Mouse (Mus musculus) liver, postnatal 0 days (tissue): Measurements from ENCODE around the gene Ppwd1. TPM values are rescaled to one million over a fixed set of nuclear protein-coding genes. Genes with fewer than 3 reads are reported as not detected.
A peak's percentile ranks its signal among the peaks of the same experiment; 100 is the strongest.
"Not testable (repeated sequence)": the region's sequence is repeated elsewhere in the genome, so short reads cannot be mapped to it uniquely, and the experiment has no call there.

Experiments
- ATAC-seq: fragments of 200-750 bp; cut with Nextera tagmentation; 2 replicates; pipeline ENCODE4 v1.8.0; 2017; ENCODE audit warnings: mild to moderate bottlenecking, moderate library complexity
- DNase-seq: peaks from one replicate; pipeline ENCODE4 v3.0.0-alpha.2; 2016
- H3K27ac ChIP-seq: fragments of 300-500 bp; sonication (generic); 2 replicates; pipeline ENCODE4 v1.5.1; 2014; ENCODE audit warnings: antibody characterized with exemption, moderate library complexity, mild to moderate bottlenecking, low read depth
- H3K27me3 ChIP-seq: fragments of 300-500 bp; sonication (generic); 2 replicates; pipeline ENCODE4 v1.6.1; 2014; ENCODE audit warnings: low read length, control low read depth, mixed read lengths; ENCODE audit not compliant: insufficient read depth
- H3K36me3 ChIP-seq: fragments of 300-500 bp; sonication (generic); replicated peaks from 2 replicates; pipeline ENCODE4 v1.6.1; 2014; ENCODE audit warnings: mild to moderate bottlenecking, control low read depth, low read length, moderate library complexity, mixed read lengths; ENCODE audit not compliant: insufficient read depth
- H3K4me1 ChIP-seq: fragments of 300-500 bp; sonication (generic); 2 replicates; pipeline ENCODE4 v1.6.1; 2014; ENCODE audit warnings: antibody characterized with exemption, mild to moderate bottlenecking, control low read depth; ENCODE audit not compliant: insufficient read depth
- H3K4me2 ChIP-seq: fragments of 300-500 bp; sonication (generic); 2 replicates; pipeline ENCODE4 v1.6.1; 2014; ENCODE audit warnings: low read depth, mild to moderate bottlenecking, low read length, moderate library complexity, mixed read lengths
- H3K4me3 ChIP-seq: fragments of 300-500 bp; sonication (generic); 2 replicates; pipeline ENCODE4 v1.5.1; 2014; ENCODE audit warnings: low read depth, low read length
- H3K9ac ChIP-seq: fragments of 300-500 bp; sonication (generic); replicated peaks from 2 replicates; pipeline ENCODE4 v1.6.1; 2014; ENCODE audit warnings: mild to moderate bottlenecking, moderate library complexity
- H3K9me3 ChIP-seq: fragments of 300-500 bp; sonication (generic); 2 replicates; pipeline ENCODE4 v1.6.1; 2016; ENCODE audit warnings: mild to moderate bottlenecking, control low read depth, low read length, mixed read lengths
- CTCF ChIP-seq: sonication (generic); IDR thresholded peaks from 2 replicates; pipeline ENCODE4 v1.5.1; 2016; ENCODE audit warnings: antibody characterized with exemption, low read depth
- EP300 ChIP-seq: IDR thresholded peaks from 2 replicates; pipeline ENCODE4 v1.6.1; 2016; ENCODE audit warnings: antibody characterized with exemption, low read depth, mild to moderate bottlenecking
- WGBS: fragments of 180-500 bp; shearing (Covaris S2); extraction: QIAGEN DNeasy Blood & Tissue Kit; methylation state at CpG from one replicate; pipeline ENCODE4 v1.1.7; 2014; ENCODE audit not compliant: insufficient replicate concordance; 5-methylcytosine and 5-hydroxymethylcytosine counted together
- polyA plus RNA-seq: library from polyadenylated mRNA; unstranded; fragments of >200 nt; fragmentation: Nextera tagmentation; extraction: Ambion mirVana; gene quantifications from 2 replicates; pipeline ENCODE4 v1.2.1, GENCODE M21; 2015

Ppwd1 gene
- polyA plus RNA-seq: 5.6 and 5.8 TPM in 2 replicates

GRCm38 (mm10) chr13:104228384-104229066 lies at the start of gene Ppwd1, which contains the start of gene Cenpk:
TSS of gene Ppwd1 (minus strand) at chr13:104228843.
TSS of gene Cenpk (plus strand) at chr13:104228611.
- Histone ChIP-seq H3K36me3 (peaks cover 10% of the 10 kb centered on the region), H3K9me3 (no peaks in the 10 kb centered on the region), H3K27ac (peak within 1 kb of the TSS; percentile 99), H3K4me3 (peak within 1 kb of the TSS; percentile 82), H3K4me2 (peak within 1 kb of the TSS; percentile 91), H3K9ac (peak within 1 kb of the TSS; percentile 78), H3K27me3 (no peaks in the 10 kb centered on the region), H3K4me1 (peaks cover 11% of the 10 kb centered on the region)
- ATAC-seq: peak; percentile 99
- WGBS: under 1% methylated on average over 55 of the region's 55 CpGs
- DNase-seq: peak; percentile 98
- TF ChIP-seq CTCF (no peak), EP300 (peak; percentile 60)

DNA sequence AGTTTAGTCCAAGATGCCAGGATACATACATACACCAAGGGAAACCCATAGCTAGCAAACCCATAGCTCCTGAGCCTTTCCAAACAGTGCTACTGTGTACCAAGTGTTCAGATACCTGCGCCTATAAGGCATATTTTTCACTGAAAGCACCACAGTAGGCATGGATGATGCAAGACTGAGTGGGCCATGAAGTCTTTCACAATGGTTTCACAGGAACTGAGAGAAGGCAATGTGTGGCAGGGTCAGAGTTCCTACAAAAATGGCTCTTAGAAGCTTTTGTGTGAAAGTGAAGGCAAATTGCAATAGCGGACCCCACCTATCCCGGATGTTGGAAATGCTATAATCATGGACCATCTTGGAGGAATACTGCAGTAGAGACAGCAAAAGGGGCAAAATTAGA lies 30.4 kb upstream of the Ppwd1 start:
- H3K36me3 ChIP-seq: no peaks in the 10 kb centered on the region
- no peaks in the 10 kb centered on the region for H3K9me3 ChIP-seq
- 73% methylated on average over 3 of the region's 3 CpGs for WGBS
- H3K9ac ChIP-seq: no peak overlapping the region
- 0 out of 2 replicates have a peak, but pooled peaks cover 3% of the 10 kb centered on the region for H3K4me1 ChIP-seq
- no peaks in the 10 kb centered on the region for H3K27me3 ChIP-seq
- ATAC-seq (peak; percentile 44; the same call in 1 of the 2 replicates), DNase-seq (peak; percentile 14)
- H3K4me3 ChIP-seq: no peak overlapping the region
- TF ChIP-seq CTCF: no peak
- TF ChIP-seq EP300: no peak
- no peak overlapping the region for H3K4me2 ChIP-seq
- no peak overlapping the region for H3K27ac ChIP-seq

DNA sequence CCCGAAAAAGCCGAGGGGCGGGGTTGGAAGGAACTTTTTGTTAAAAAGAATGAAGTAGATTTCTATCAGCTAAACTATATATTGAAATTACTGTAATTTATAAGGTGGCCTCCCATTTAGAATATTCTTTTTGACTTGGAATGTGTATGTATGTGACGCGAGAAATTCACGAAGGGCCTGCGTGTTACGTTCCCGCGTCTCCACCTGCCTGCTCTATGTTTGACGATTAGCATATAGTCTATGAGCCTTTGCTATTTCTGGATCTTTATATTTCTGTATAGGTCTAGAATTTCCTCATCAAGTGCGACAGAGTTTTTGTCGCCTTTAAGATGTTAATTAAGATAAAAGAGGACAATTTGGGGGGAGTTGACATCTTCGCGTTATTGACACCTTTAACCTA lies 538 bp upstream of the Ppwd1 start:
- H3K4me1 ChIP-seq: peaks cover 11% of the 10 kb centered on the region
- H3K4me3 ChIP-seq: peak overlapping the region; percentile 82
- TF ChIP-seq EP300 (no peak), CTCF (no peak)
- H3K36me3 ChIP-seq: peaks cover 10% of the 10 kb centered on the region
- H3K4me2 ChIP-seq: peak overlapping the region; percentile 91
- H3K9me3 ChIP-seq: no peaks in the 10 kb centered on the region
- peak overlapping the region; percentile 78 for H3K9ac ChIP-seq
- 0 out of 2 replicates have a peak, but pooled peaks have one; percentile 17 for ATAC-seq
- 5% methylated on average over 15 of the region's 15 CpGs for WGBS
- no peaks in the 10 kb centered on the region for H3K27me3 ChIP-seq
- H3K27ac ChIP-seq: peak overlapping the region; percentile 99
- no peak for DNase-seq

- peak overlapping the region; percentile 75 for H3K4me2 ChIP-seq
- no peak for ATAC-seq
- peaks cover 6% of the 10 kb centered on the region for H3K36me3 ChIP-seq
- H3K27me3 ChIP-seq: no peaks in the 10 kb centered on the region
- peak overlapping the region; percentile 78 for H3K9ac ChIP-seq
- H3K4me1 ChIP-seq: peaks cover 11% of the 10 kb centered on the region
- DNase-seq: no peak
- H3K4me3 ChIP-seq: peak overlapping the region; percentile 82
- 25% methylated on average over 3 of the region's 3 CpGs for WGBS
- TF ChIP-seq CTCF (no peak), EP300 (no peak)
- no peaks in the 10 kb centered on the region for H3K9me3 ChIP-seq
- no peak overlapping the region for H3K27ac ChIP-seq
These were observed 1.2 kb downstream of the Ppwd1 start for GRCm38 (mm10) chr13:104227478-104227877.

DNA sequence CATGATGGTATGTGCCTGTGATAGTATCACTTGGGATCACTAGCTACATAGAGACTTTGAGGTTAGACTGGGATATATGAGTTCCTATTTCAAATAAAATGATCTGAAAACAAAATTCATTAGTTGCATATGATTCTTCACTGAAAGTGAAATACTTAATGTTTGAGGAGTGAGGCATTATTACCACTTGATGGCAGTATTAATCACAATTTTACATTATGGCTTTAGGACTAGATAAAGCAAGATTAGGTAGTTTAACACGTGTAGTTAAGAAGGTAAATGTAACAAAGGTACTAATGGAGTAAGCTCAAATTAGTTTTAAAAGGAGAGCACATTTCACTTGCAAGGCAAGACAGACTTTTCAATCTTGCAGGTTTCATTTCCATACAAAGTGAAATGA lies 24.3 kb downstream of the Ppwd1 start:
- TF ChIP-seq EP300 (no peak), CTCF (no peak)
- Histone ChIP-seq H3K4me2 (no peak overlapping the region), H3K36me3 (peaks cover 48% of the 10 kb centered on the region), H3K4me3 (no peak overlapping the region), H3K4me1 (no peaks in the 10 kb centered on the region), H3K9me3 (no peaks in the 10 kb centered on the region), H3K27me3 (no peaks in the 10 kb centered on the region), H3K27ac (no peak overlapping the region), H3K9ac (no peak overlapping the region)
- ATAC-seq: no peak
- DNase-seq: no peak
- 49% methylated on average over 1 of the region's 1 CpGs for WGBS

GRCm38 (mm10) chr13:104195891-104196290 lies 32.8 kb downstream of the Ppwd1 start:
- DNase-seq, H3K27ac ChIP-seq, ATAC-seq, H3K4me3 ChIP-seq, H3K4me1 ChIP-seq, H3K9me3 ChIP-seq, H3K27me3 ChIP-seq, H3K9ac ChIP-seq, H3K4me2 ChIP-seq: not testable (repeated sequence)
- H3K36me3 ChIP-seq: peaks cover 26% of the 10 kb centered on the region
